Mouse (Mus musculus) intestine, embryonic 14.5 days (tissue): Measurements from ENCODE around the gene Cxcr5. TPM values are rescaled to one million over a fixed set of nuclear protein-coding genes. Genes with fewer than 3 reads are reported as not detected.

ENCODE experiments used
- ATAC-seq: fragments of 200-750 bp; cut with Nextera tagmentation; replicated peaks from 2 replicates; pipeline ENCODE4 v1.8.0; 2017; ENCODE audit warnings: low read depth, moderate number of reproducible peaks, moderate TSS enrichment, moderate library complexity; ENCODE audit not compliant: low FRiP score, low TSS enrichment
- DNase-seq: peaks from one replicate; pipeline ENCODE4 v3.0.0-alpha.2; 2018; ENCODE audit warnings: low spot score
- H3K27ac ChIP-seq: fragments of 300-500 bp; sonication (generic); 2 replicates; pipeline ENCODE4 v1.5.1; 2014; ENCODE audit warnings: low read depth, mild to moderate bottlenecking, control low read depth
- H3K27me3 ChIP-seq: fragments of 300-500 bp; sonication (generic); replicated peaks from 2 replicates; pipeline ENCODE4 v1.6.1; 2014; ENCODE audit warnings: low read length, control low read depth; ENCODE audit not compliant: control insufficient read depth, insufficient read depth
- H3K36me3 ChIP-seq: fragments of 300-500 bp; sonication (generic); 2 replicates; pipeline ENCODE4 v1.6.1; 2014; ENCODE audit warnings: low read length, control low read depth; ENCODE audit not compliant: control insufficient read depth, insufficient read depth
- H3K4me1 ChIP-seq: fragments of 300-500 bp; sonication (generic); replicated peaks from 2 replicates; pipeline ENCODE4 v1.6.1; 2014; ENCODE audit warnings: low read length, control low read depth, mixed read lengths; ENCODE audit not compliant: control insufficient read depth, insufficient read depth
- H3K4me2 ChIP-seq: fragments of 300-500 bp; sonication (generic); 2 replicates; pipeline ENCODE4 v1.6.1; 2014; ENCODE audit warnings: low read length
- H3K4me3 ChIP-seq: fragments of 300-500 bp; sonication (generic); 2 replicates; pipeline ENCODE4 v1.5.1; 2014; ENCODE audit warnings: low read depth, low read length, control low read depth, mixed read lengths
- H3K9ac ChIP-seq: fragments of 300-500 bp; sonication (generic); 2 replicates; pipeline ENCODE4 v1.6.1; 2014; ENCODE audit warnings: mild to moderate bottlenecking, low read length
- H3K9me3 ChIP-seq: fragments of 300-500 bp; sonication (generic); 2 replicates; pipeline ENCODE4 v1.6.1; 2016; ENCODE audit warnings: low read length, control low read depth; ENCODE audit not compliant: control insufficient read depth
- WGBS: fragments of 180-500 bp; shearing (Covaris S2); extraction: QIAGEN DNeasy Blood & Tissue Kit; methylation state at CpG from one replicate; pipeline ENCODE4 v1.1.7; 2014; 5-methylcytosine and 5-hydroxymethylcytosine counted together
- polyA plus RNA-seq: library from polyadenylated mRNA; unstranded; fragments of >200 nt; fragmentation: Nextera tagmentation; extraction: Ambion mirVana; gene quantifications from 2 replicates; pipeline ENCODE4 v1.2.1, GENCODE M21; 2014

The Cxcr5 gene
- polyA plus RNA-seq, 1 experiment from 2014 or later: 0.89 TPM

- H3K4me2 ChIP-seq: peak overlapping the region; percentile 76
- no peaks in the 10 kb centered on the region for H3K27me3 ChIP-seq
- peak overlapping the region; percentile 90; the same call in 1 of the 2 replicates for H3K27ac ChIP-seq
- H3K4me3 ChIP-seq: peak overlapping the region; percentile 98
- H3K9me3 ChIP-seq: no peaks in the 10 kb centered on the region
- no peaks in the 10 kb centered on the region for H3K36me3 ChIP-seq
- DNase-seq (no peak), ATAC-seq (no peak)
- H3K9ac ChIP-seq: no peak overlapping the region
- 10% methylated on average over 3 of the region's 3 CpGs for WGBS
- peaks cover 43% of the 10 kb centered on the region for H3K4me1 ChIP-seq
Measured at GRCm38 (mm10) chr9:44482112-44482511, 79.6 kb downstream of the Cxcr5 start.

GRCm38 (mm10) chr9:44479628-44480428 lies 81.8 kb downstream of the Cxcr5 start:
- peak overlapping the region; percentile 78 for H3K9ac ChIP-seq
- H3K4me1 ChIP-seq: peaks cover 20% of the 10 kb centered on the region
- peak overlapping the region; percentile 96 for H3K4me2 ChIP-seq
- H3K9me3 ChIP-seq: no peaks in the 10 kb centered on the region
- peak overlapping the region; percentile 85 for H3K4me3 ChIP-seq
- no peaks in the 10 kb centered on the region for H3K36me3 ChIP-seq
- H3K27me3 ChIP-seq: no peaks in the 10 kb centered on the region
- peak overlapping the region; percentile 98 for H3K27ac ChIP-seq
- under 1% methylated on average over 26 of the region's 26 CpGs for WGBS
- peak; percentile 41 for ATAC-seq
- peak; percentile 95 for DNase-seq

- peak; percentile 67 for ATAC-seq
- peaks cover 13% of the 10 kb centered on the region; the same call in 1 of the 2 replicates for H3K4me1 ChIP-seq
- peak overlapping the region; percentile 96 for H3K4me2 ChIP-seq
- H3K9ac ChIP-seq: peak overlapping the region; percentile 78
- DNase-seq: peak; percentile 92
- H3K36me3 ChIP-seq: no peaks in the 10 kb centered on the region
- H3K27ac ChIP-seq: peak overlapping the region; percentile 98
- no peaks in the 10 kb centered on the region for H3K9me3 ChIP-seq
- H3K4me3 ChIP-seq: peak overlapping the region; percentile 85
- H3K27me3 ChIP-seq: no peaks in the 10 kb centered on the region
- WGBS: under 1% methylated on average over 27 of the region's 29 CpGs
Measured at GRCm38 (mm10) chr9:44478959-44479605, 82.6 kb downstream of the Cxcr5 start.

- Histone ChIP-seq H3K4me1 (peaks cover 12% of the 10 kb centered on the region; the same call in 1 of the 2 replicates), H3K4me3 (peak overlapping the region; percentile 85), H3K9me3 (no peaks in the 10 kb centered on the region), H3K27ac (peak overlapping the region; percentile 98), H3K27me3 (no peaks in the 10 kb centered on the region), H3K36me3 (no peaks in the 10 kb centered on the region), H3K9ac (peak overlapping the region; percentile 78), H3K4me2 (peak overlapping the region; percentile 96)
- ATAC-seq (peak; percentile 70), DNase-seq (peak; percentile 93)
- 0% methylated on average over 23 of the region's 27 CpGs for WGBS
Measured at GRCm38 (mm10) chr9:44478229-44478921, 83.3 kb downstream of the Cxcr5 start.

GRCm38 (mm10) chr9:44477339-44478228 lies 84.1 kb downstream of the Cxcr5 start:
- Histone ChIP-seq H3K4me3 (peak overlapping the region; percentile 85), H3K9ac (peak overlapping the region; percentile 78), H3K36me3 (no peaks in the 10 kb centered on the region), H3K9me3 (no peaks in the 10 kb centered on the region), H3K27ac (peak overlapping the region; percentile 98), H3K27me3 (no peaks in the 10 kb centered on the region), H3K4me2 (peak overlapping the region; percentile 96), H3K4me1 (peaks cover 12% of the 10 kb centered on the region; the same call in 1 of the 2 replicates)
- 5% methylated on average over 24 of the region's 24 CpGs for WGBS
- ATAC-seq: 0 out of 2 replicates have a peak, but pooled peaks have one; percentile 8
- peak; percentile 79 for DNase-seq

- 89% methylated on average over 3 of the region's 3 CpGs for WGBS
- no peak for ATAC-seq
- Histone ChIP-seq H3K4me1 (peaks cover 9% of the 10 kb centered on the region; the same call in 1 of the 2 replicates), H3K9ac (no peak overlapping the region), H3K27me3 (no peaks in the 10 kb centered on the region), H3K4me2 (no peak overlapping the region), H3K27ac (no peak overlapping the region), H3K4me3 (no peak overlapping the region), H3K36me3 (no peaks in the 10 kb centered on the region), H3K9me3 (no peaks in the 10 kb centered on the region)
- DNase-seq: no peak
Measured at GRCm38 (mm10) chr9:44475936-44476335, 85.7 kb downstream of the Cxcr5 start.

GRCm38 (mm10) chr9:44474327-44474726 lies 87.3 kb downstream of the Cxcr5 start:
- Histone ChIP-seq H3K4me2 (no peak overlapping the region), H3K4me3 (no peak overlapping the region), H3K36me3 (no peaks in the 10 kb centered on the region), H3K9me3 (no peaks in the 10 kb centered on the region), H3K9ac (no peak overlapping the region), H3K4me1 (0 out of 2 replicates have a peak, but pooled peaks cover 5% of the 10 kb centered on the region), H3K27ac (no peak overlapping the region), H3K27me3 (no peaks in the 10 kb centered on the region)
- WGBS: 29% methylated on average over 1 of the region's 1 CpGs
- ATAC-seq (no peak), DNase-seq (no peak)
